Mouse (Mus musculus) ES-Bruce4 (cell line): ENCODE results near the gene Foxp4.

Source experiments
- CTCF ChIP-seq: IDR thresholded peaks from one replicate; pipeline ENCODE4 v1.8.1; 2011; ENCODE audit warnings: low read depth, low read length
- POLR2A ChIP-seq: IDR thresholded peaks from one replicate; pipeline ENCODE4 v1.8.1; 2011; ENCODE audit warnings: low read length; ENCODE audit not compliant: insufficient read depth

DNA sequence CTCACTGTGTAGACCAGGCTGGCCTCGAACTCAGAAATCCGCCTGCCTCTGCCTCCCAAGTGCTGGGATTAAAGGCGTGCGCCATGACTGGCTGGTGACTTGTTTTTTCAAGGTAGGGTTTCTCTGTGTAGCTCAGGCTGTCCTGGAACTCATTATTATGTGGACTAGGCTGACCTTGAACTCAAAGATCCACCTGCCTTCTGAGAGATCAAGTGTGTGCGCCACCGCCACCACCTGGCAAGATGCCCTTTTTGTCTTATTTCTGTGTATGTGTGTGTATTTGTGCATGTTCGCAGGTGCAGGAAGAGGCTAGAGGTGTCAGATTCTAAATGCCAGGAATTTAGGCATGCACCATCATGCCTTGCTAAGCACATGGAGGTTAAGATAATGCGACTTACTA, 32.0 kb upstream of the Foxp4 start:
- peak; percentile 31 for TF ChIP-seq CTCF
- no peak for TF ChIP-seq POLR2A
